Comparison of ENCODE assay signal across 8 mouse cellular contexts in genomic region chr10:120124801-120125464, GRCm38 (mm10). TPM values are rescaled to one million over a fixed set of nuclear protein-coding genes. Genes with fewer than 3 reads are reported as not detected.
DNase-seq lines count a peak whose midpoint lies in the region; ATAC-seq and TF ChIP-seq lines count a peak whose summit lies in the region.

No protein-coding gene starts in this region.

- H3K27me3 ChIP-seq in intestine, embryonic 14.5 days (replicated peaks; ENCODE audit: control insufficient read depth, insufficient read depth, low read length), result 0 out of 2 replicates have a peak, but pooled peaks cover 2% of the 10 kb centered on the region
- H3K27me3 ChIP-seq in intestine, embryonic 16.5 days (replicated peaks; ENCODE audit: control insufficient read depth, insufficient read depth, low read length), result no peaks in the 10 kb centered on the region
- H3K27me3 ChIP-seq in stomach, postnatal 0 days (ENCODE audit: control insufficient read depth, insufficient read depth, low read length), result peaks cover 2% of the 10 kb centered on the region; the same call in 1 of the 2 replicates

- no peak overlapping the region for H3K4me3 ChIP-seq in intestine, embryonic 14.5 days (ENCODE audit: low read depth, low read length)
- H3K4me3 ChIP-seq in intestine, embryonic 16.5 days (ENCODE audit: low read length), result no peak overlapping the region
- no peak overlapping the region for H3K4me3 ChIP-seq in stomach, postnatal 0 days (ENCODE audit: low read depth, low read length)

- no peak overlapping the region for H3K27ac ChIP-seq in intestine, embryonic 14.5 days (ENCODE audit: low read depth)
- no peak overlapping the region for H3K27ac ChIP-seq in intestine, embryonic 16.5 days (ENCODE audit: low read length)
- no peak overlapping the region for H3K27ac ChIP-seq in stomach, postnatal 0 days (replicated peaks)

- peak; percentile 91 for DNase-seq in intestine, embryonic 14.5 days (ENCODE audit: low spot score)
- DNase-seq in cerebellum, adult 8-10 months, result peak; percentile 73
- peak; percentile 62 to 87 for DNase-seq in frontal cortex, postnatal 14 days (ENCODE audit: low spot score in 2 of 2)
- peak; percentile 87 for DNase-seq in kidney, adult 18-20 months
- DNase-seq in left cerebral cortex, postnatal 4 days, result peak; percentile 80
- DNase-seq in monocyte, adult 2 months (ENCODE audit: low read depth in 1 of 2, low spot score in 2 of 2), result peak; percentile 57 to 74
- peak; percentile 76 for DNase-seq in stomach, postnatal 0 days (ENCODE audit: low spot score)

- TF ChIP-seq CTCF in stomach, postnatal 0 days (IDR thresholded peaks at IDR 0.05; ENCODE audit: low read depth), result peak; percentile 88

- ATAC-seq in intestine, embryonic 14.5 days (replicated peaks; ENCODE audit: low FRiP score, low TSS enrichment, low read depth), result 0 out of 2 replicates have a peak, but pooled peaks have one; percentile 36
- no peak for ATAC-seq in intestine, embryonic 16.5 days
- ATAC-seq in stomach, postnatal 0 days (ENCODE audit: low FRiP score, low TSS enrichment), result peak; percentile 59; the same call in 1 of the 2 replicates

- no peak for TF ChIP-seq EP300 in stomach, postnatal 0 days (optimal IDR thresholded peaks at IDR 0.05)

- no peak overlapping the region for H3K9ac ChIP-seq in intestine, embryonic 14.5 days (ENCODE audit: low read length)
- H3K9ac ChIP-seq in intestine, embryonic 16.5 days (ENCODE audit: low read depth, low read length), result no peak overlapping the region
- H3K9ac ChIP-seq in stomach, postnatal 0 days (ENCODE audit: low read length), result no peak overlapping the region

- no peak overlapping the region for H3K4me2 ChIP-seq in intestine, embryonic 14.5 days (ENCODE audit: low read length)
- H3K4me2 ChIP-seq in intestine, embryonic 16.5 days (ENCODE audit: low read depth, low read length), result no peak overlapping the region
- no peak overlapping the region for H3K4me2 ChIP-seq in stomach, postnatal 0 days (replicated peaks; ENCODE audit: low read depth)

- H3K9me3 ChIP-seq in intestine, embryonic 14.5 days (ENCODE audit: control insufficient read depth, low read length), result no peaks in the 10 kb centered on the region
- H3K9me3 ChIP-seq in intestine, embryonic 16.5 days (ENCODE audit: control insufficient read depth, low read length), result no peaks in the 10 kb centered on the region
- H3K9me3 ChIP-seq in stomach, postnatal 0 days (ENCODE audit: control insufficient read depth, low read length), result no peaks in the 10 kb centered on the region

- intact Hi-C loops in left cerebral cortex, postnatal 4 days (cut with DNase I), result loop anchor here (5.0 kb wide), 2 partner anchors 323 to 483 kb away; no protein-coding TSS in a partner anchor

- H3K36me3 ChIP-seq in intestine, embryonic 14.5 days (ENCODE audit: control insufficient read depth, insufficient read depth, low read length), result no peaks in the 10 kb centered on the region
- no peaks in the 10 kb centered on the region for H3K36me3 ChIP-seq in intestine, embryonic 16.5 days (ENCODE audit: control insufficient read depth, insufficient read depth, low read length)
- no peaks in the 10 kb centered on the region for H3K36me3 ChIP-seq in stomach, postnatal 0 days (ENCODE audit: control insufficient read depth, insufficient read depth, low read length)

- H3K4me1 ChIP-seq in intestine, embryonic 14.5 days (replicated peaks; ENCODE audit: control insufficient read depth, insufficient read depth, low read length), result no peaks in the 10 kb centered on the region
- no peaks in the 10 kb centered on the region for H3K4me1 ChIP-seq in intestine, embryonic 16.5 days (ENCODE audit: control insufficient read depth, insufficient read depth, low read length)
- no peaks in the 10 kb centered on the region for H3K4me1 ChIP-seq in stomach, postnatal 0 days (replicated peaks; ENCODE audit: control insufficient read depth, insufficient read depth)

- WGBS in intestine, embryonic 14.5 days, result 54% methylated on average over 7 of the region's 7 CpGs
- WGBS in intestine, embryonic 16.5 days, result 51% methylated on average over 7 of the region's 7 CpGs
- 50% methylated on average over 7 of the region's 7 CpGs for WGBS in stomach, postnatal 0 days

RNA-seq across cellular contexts. Expression of gene Helb, which starts 12.1 kb away (rescaled TPM):
- 4.1 and 4.8 TPM in 2 replicates for polyA plus RNA-seq in intestine, embryonic 14.5 days (2014; fragmentation: Nextera tagmentation; extraction: Ambion mirVana)
- polyA plus RNA-seq in intestine, embryonic 16.5 days (2015; fragmentation: Nextera tagmentation; extraction: Ambion mirVana), result 4.1 and 4.2 TPM in 2 replicates
- total RNA-seq in left cerebral cortex, postnatal 4 days (2021), result 1 to 10 TPM; 3.6 to 3.9 TPM
- polyA plus RNA-seq in stomach, postnatal 0 days (2015; fragmentation: Nextera tagmentation; extraction: Ambion mirVana), result 2.7 and 3.1 TPM in 2 replicates
